Mouse (Mus musculus) myocyte (in vitro differentiated cells): ENCODE data around the gene Gm1043.

Experiments used
- CEBPB ChIP-seq: IDR thresholded peaks from 2 replicates; pipeline ENCODE4 v1.6.1; 2011; ENCODE audit warnings: mild to moderate bottlenecking, moderate library complexity; ENCODE audit not compliant: poor library complexity, insufficient read depth, severe bottlenecking
- POLR2A ChIP-seq: IDR thresholded peaks from one replicate; pipeline ENCODE4 v1.6.1; 2011; ENCODE audit warnings: low read depth, mild to moderate bottlenecking, control low read depth, moderate library complexity; ENCODE audit not compliant: insufficient read length
- POLR2AphosphoS2 ChIP-seq: IDR thresholded peaks from one replicate; pipeline ENCODE4 v1.6.1; 2011; ENCODE audit warnings: low read depth, control low read depth; ENCODE audit not compliant: insufficient read length
- REST ChIP-seq: IDR thresholded peaks from one replicate; pipeline ENCODE4 v1.6.1; 2011; ENCODE audit warnings: mild to moderate bottlenecking, control low read depth, moderate library complexity; ENCODE audit not compliant: insufficient read depth, insufficient read length

DNA sequence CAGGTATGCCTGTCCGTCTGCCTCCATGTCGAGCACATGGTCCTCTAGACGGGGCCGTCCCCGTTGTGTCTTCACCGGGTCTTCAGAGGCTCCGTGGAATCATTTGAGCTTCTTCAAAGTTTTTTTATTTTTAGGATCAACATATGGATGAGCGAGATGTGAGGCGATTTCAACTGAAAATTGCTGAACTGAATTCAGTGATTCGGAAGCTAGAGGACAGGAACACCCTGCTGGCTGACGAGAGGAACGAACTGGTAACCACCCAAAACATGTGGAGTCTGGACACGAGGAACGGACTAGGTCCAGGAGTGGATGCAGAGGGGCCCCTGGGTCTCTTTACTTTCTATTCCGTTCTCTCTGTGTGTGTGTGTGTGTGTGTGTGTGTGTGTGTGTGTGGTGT lies 16.5 kb downstream of the Gm1043 start:
- TF ChIP-seq POLR2A (no peak), REST (no peak), CEBPB (no peak), POLR2AphosphoS2 (no peak)
